Mouse (Mus musculus): ENCODE results near the gene Atp5c1. TPM values are rescaled to one million over a fixed set of nuclear protein-coding genes. Genes with fewer than 3 reads are reported as not detected.

Gene Atp5c1
- polyA plus RNA-seq, 2 experiments, result 334 to 578 TPM

DNA sequence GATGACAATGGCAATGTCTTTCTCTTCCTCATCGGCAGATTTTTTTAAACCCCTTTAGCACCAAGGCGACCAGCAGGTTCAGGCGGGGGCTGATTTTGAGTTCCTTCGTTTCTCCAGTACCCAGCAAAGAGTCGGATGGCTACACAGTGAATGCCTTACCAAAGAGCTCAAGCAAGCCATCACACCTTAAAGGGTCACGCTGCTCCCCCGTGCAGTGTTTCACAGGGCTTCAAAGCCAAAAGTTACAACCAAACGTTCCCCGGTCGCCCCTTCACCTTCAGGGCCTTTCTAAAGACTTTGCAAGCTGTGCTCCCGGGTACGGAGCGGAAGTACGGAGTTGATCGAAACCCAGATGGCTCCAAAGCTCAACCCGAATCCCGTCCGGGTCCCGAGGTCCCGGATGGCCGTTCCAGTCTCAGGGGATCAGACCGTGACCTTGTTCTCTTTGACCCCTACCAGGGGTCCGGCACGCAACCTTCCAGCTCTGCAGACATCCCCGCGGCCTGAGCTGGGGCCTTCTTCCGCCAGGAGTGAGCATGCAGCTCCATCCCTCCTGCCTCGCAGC lies 483 bp downstream of the Atp5c1 start:
- H3K36me3 ChIP-seq (ENCODE audit: control insufficient read depth, insufficient read depth, low read length), result peaks cover 3% of the 10 kb centered on the region; the same call in 1 of the 2 replicates
- no peak for TF ChIP-seq POLR2A (IDR thresholded peaks at IDR 0.05; ENCODE audit: borderline replicate concordance, extremely low read depth, insufficient read depth, insufficient read length)
- H3K27ac ChIP-seq (replicated peaks; ENCODE audit: low read depth, low read length), result peak overlapping the region; percentile 89
- H3K4me3 ChIP-seq (replicated peaks; ENCODE audit: low read length), result peak overlapping the region; percentile 93
- H3K4me1 ChIP-seq (ENCODE audit: control insufficient read depth, insufficient read depth, low read length), result peaks cover 23% of the 10 kb centered on the region
- DNase-seq (ENCODE audit: low spot score) (peak; percentile 12), ATAC-seq (ENCODE audit: low FRiP score, low read depth) (no peak; the same call in 1 of the 2 replicates)
- under 1% methylated on average over 26 of the region's 28 CpGs for WGBS
- H3K27me3 ChIP-seq (ENCODE audit: control insufficient read depth, insufficient read depth, low read length), result no peaks in the 10 kb centered on the region
- peak overlapping the region; percentile 58 for H3K4me2 ChIP-seq (replicated peaks; ENCODE audit: low read depth, low read length, severe bottlenecking)
- H3K9me3 ChIP-seq (ENCODE audit: control insufficient read depth, low read length), result no peaks in the 10 kb centered on the region
- peak overlapping the region; percentile 99 for H3K9ac ChIP-seq (ENCODE audit: low read depth, low read length, severe bottlenecking)

DNA sequence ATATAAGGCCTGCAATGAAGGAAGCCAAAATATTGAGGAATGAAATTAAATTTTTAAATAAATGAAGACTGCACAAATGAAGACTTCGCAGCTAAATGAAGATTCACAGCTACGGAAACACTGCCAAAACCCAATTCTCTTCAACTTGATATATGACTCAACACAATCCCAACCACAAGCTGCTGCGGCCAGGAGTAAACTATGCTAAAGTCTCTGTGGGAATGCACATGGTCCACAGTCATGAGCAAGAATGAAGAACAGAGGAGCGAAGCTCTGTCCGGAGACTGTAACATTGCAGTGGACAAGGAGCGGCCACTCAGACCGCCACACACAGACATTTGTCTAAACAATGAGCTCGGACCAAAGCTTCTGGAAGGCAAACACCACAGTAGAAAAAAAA lies 3.6 kb downstream of the Atp5c1 start:
- 90% methylated on average over 8 of the region's 8 CpGs for WGBS
- ATAC-seq (ENCODE audit: low FRiP score, low read depth), result no peak
- TF ChIP-seq POLR2A (IDR thresholded peaks at IDR 0.05; ENCODE audit: borderline replicate concordance, extremely low read depth, insufficient read depth, insufficient read length), result no peak

DNA sequence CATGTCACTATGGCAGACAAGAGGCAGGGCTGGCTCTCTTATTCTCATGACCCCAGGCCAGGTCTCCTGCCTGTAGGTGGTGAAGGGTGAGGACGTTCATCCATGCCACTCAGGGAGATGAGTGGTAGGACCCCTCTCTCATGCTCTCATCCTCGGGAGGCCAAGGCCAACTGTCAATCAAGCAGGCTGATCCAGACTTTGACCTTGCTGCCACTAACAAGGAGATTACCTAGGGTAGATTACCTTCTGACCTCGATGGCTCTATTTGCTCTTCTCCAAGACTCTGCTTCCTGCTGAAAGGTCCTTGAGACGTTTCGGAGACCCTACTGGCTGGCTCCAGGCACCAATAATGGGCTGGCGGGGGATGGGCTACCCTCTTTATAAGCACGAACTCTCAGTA lies 5.8 kb downstream of the Atp5c1 start:
- Histone ChIP-seq H3K36me3 (ENCODE audit: control insufficient read depth, insufficient read depth, low read length) (peaks cover 18% of the 10 kb centered on the region), H3K27me3 (ENCODE audit: control insufficient read depth, insufficient read depth, low read length) (no peaks in the 10 kb centered on the region), H3K9me3 (ENCODE audit: control insufficient read depth, low read length) (no peaks in the 10 kb centered on the region), H3K4me2 (replicated peaks; ENCODE audit: low read depth, low read length, severe bottlenecking) (no peak overlapping the region), H3K4me1 (ENCODE audit: control insufficient read depth, insufficient read depth, low read length) (peaks cover 15% of the 10 kb centered on the region), H3K27ac (replicated peaks; ENCODE audit: low read depth, low read length) (no peak overlapping the region), H3K9ac (ENCODE audit: low read depth, low read length, severe bottlenecking) (no peak overlapping the region), H3K4me3 (replicated peaks; ENCODE audit: low read length) (no peak overlapping the region)
- DNase-seq (ENCODE audit: low spot score) (no peak), ATAC-seq (ENCODE audit: low FRiP score, low read depth) (no peak)
- 81% methylated on average over 7 of the region's 7 CpGs for WGBS
- no peak for TF ChIP-seq POLR2A (IDR thresholded peaks at IDR 0.05; ENCODE audit: borderline replicate concordance, extremely low read depth, insufficient read depth, insufficient read length)

More for the DNA sequence above, 3.6 kb downstream of the Atp5c1 start:
- Histone ChIP-seq H3K4me2 (replicated peaks; ENCODE audit: low read depth, low read length, severe bottlenecking) (no peak overlapping the region), H3K9me3 (ENCODE audit: control insufficient read depth, low read length) (no peaks in the 10 kb centered on the region), H3K27me3 (ENCODE audit: control insufficient read depth, insufficient read depth, low read length) (no peaks in the 10 kb centered on the region), H3K4me1 (ENCODE audit: control insufficient read depth, insufficient read depth, low read length) (peaks cover 22% of the 10 kb centered on the region), H3K4me3 (replicated peaks; ENCODE audit: low read length) (no peak overlapping the region), H3K27ac (replicated peaks; ENCODE audit: low read depth, low read length) (no peak overlapping the region), H3K36me3 (ENCODE audit: control insufficient read depth, insufficient read depth, low read length) (peaks cover 17% of the 10 kb centered on the region), H3K9ac (ENCODE audit: low read depth, low read length, severe bottlenecking) (no peak overlapping the region)
- no peak for DNase-seq (ENCODE audit: low spot score)

DNA sequence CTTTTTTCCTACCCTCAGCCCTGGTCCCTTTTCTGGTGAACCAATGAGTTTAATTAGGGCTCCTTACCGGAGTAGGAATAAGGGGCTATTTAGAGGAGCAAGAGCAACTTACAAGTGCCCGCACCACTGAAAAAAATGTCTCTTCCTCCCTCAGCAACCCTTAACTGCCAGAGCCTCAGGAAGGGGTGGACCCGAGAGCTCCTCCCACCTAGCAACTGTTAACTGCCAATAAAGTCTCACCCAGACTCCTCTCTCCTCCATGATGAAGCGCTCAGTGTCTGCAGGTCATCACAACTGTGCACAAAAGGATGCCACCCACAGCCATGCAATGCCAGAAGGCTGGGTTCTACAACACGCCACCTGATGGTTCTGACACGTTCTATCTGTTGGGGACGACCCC lies 8.6 kb downstream of the Atp5c1 start:
- no peaks in the 10 kb centered on the region for H3K9me3 ChIP-seq (ENCODE audit: control insufficient read depth, low read length)
- no peak for TF ChIP-seq POLR2A (IDR thresholded peaks at IDR 0.05; ENCODE audit: borderline replicate concordance, extremely low read depth, insufficient read depth, insufficient read length)
- no peaks in the 10 kb centered on the region for H3K4me1 ChIP-seq (ENCODE audit: control insufficient read depth, insufficient read depth, low read length)
- H3K27ac ChIP-seq (replicated peaks; ENCODE audit: low read depth, low read length), result no peak overlapping the region
- no peak for DNase-seq (ENCODE audit: low spot score)
- no peak overlapping the region for H3K4me3 ChIP-seq (replicated peaks; ENCODE audit: low read length)
- peaks cover 38% of the 10 kb centered on the region for H3K36me3 ChIP-seq (ENCODE audit: control insufficient read depth, insufficient read depth, low read length)
- WGBS, result 64% methylated on average over 7 of the region's 7 CpGs
- no peak overlapping the region for H3K9ac ChIP-seq (ENCODE audit: low read depth, low read length, severe bottlenecking)
- H3K4me2 ChIP-seq (replicated peaks; ENCODE audit: low read depth, low read length, severe bottlenecking), result no peak overlapping the region
- ATAC-seq (ENCODE audit: low FRiP score, low read depth), result no peak
- no peaks in the 10 kb centered on the region for H3K27me3 ChIP-seq (ENCODE audit: control insufficient read depth, insufficient read depth, low read length)

DNA sequence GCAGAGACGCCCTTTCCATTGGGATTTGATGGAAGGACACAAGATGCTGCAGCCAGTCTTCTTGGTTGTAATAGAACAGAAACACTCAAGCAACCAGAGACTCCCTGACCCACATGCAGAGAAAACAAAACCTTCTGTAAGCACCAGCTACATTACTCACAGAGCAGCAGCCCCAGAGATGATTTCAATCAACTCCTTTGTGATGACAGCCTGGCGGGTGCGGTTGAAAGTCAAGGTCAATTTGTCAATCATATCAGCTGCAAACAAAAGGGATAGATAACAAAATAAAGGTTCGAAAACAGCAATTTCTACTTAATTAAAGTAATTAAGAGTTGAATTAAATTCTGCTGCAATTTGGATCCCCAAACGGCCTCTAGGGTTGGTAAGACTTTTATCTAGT lies 21.5 kb downstream of the Atp5c1 start:
- Histone ChIP-seq H3K36me3 (ENCODE audit: control insufficient read depth, insufficient read depth, low read length) (peaks cover 88% of the 10 kb centered on the region), H3K4me3 (replicated peaks; ENCODE audit: low read length) (no peak overlapping the region), H3K27me3 (ENCODE audit: control insufficient read depth, insufficient read depth, low read length) (no peaks in the 10 kb centered on the region), H3K9ac (ENCODE audit: low read depth, low read length, severe bottlenecking) (no peak overlapping the region), H3K27ac (replicated peaks; ENCODE audit: low read depth, low read length) (no peak overlapping the region), H3K9me3 (ENCODE audit: control insufficient read depth, low read length) (no peaks in the 10 kb centered on the region), H3K4me2 (replicated peaks; ENCODE audit: low read depth, low read length, severe bottlenecking) (no peak overlapping the region), H3K4me1 (ENCODE audit: control insufficient read depth, insufficient read depth, low read length) (no peaks in the 10 kb centered on the region)
- WGBS, result 88% methylated on average over 5 of the region's 5 CpGs
- ATAC-seq (ENCODE audit: low FRiP score, low read depth) (no peak), DNase-seq (ENCODE audit: low spot score) (no peak)
- no peak for TF ChIP-seq POLR2A (IDR thresholded peaks at IDR 0.05; ENCODE audit: borderline replicate concordance, extremely low read depth, insufficient read depth, insufficient read length)

Measured in limb, embryonic 14.5 days (tissue).